Mouse (Mus musculus): Measurements from ENCODE around the gene Abr. TPM values are rescaled to one million over a fixed set of nuclear protein-coding genes. Genes with fewer than 3 reads are reported as not detected.

Abr gene
- total RNA-seq, 2 experiments from 2014 or later: 7.5 to 15.8 TPM

- ATAC-seq (replicated peaks; ENCODE audit: low FRiP score, poor library complexity, severe bottlenecking): no peak
Measured at GRCm38 (mm10) chr11:76571613-76571929, 50.5 kb downstream of the Abr start.

GRCm38 (mm10) chr11:76570741-76571612 lies 51.1 kb downstream of the Abr start:
- ATAC-seq (replicated peaks; ENCODE audit: low FRiP score, poor library complexity, severe bottlenecking): no peak

- ATAC-seq (replicated peaks; ENCODE audit: low FRiP score, poor library complexity, severe bottlenecking): no peak
Measured at GRCm38 (mm10) chr11:76570201-76570731, 51.8 kb downstream of the Abr start.

- ATAC-seq (replicated peaks; ENCODE audit: low FRiP score, poor library complexity, severe bottlenecking): no peak
Measured at GRCm38 (mm10) chr11:76569436-76569835, 52.7 kb downstream of the Abr start.

- no peak for ATAC-seq (replicated peaks; ENCODE audit: low FRiP score, poor library complexity, severe bottlenecking)
Measured at GRCm38 (mm10) chr11:76566081-76566480, 56.0 kb downstream of the Abr start.

GRCm38 (mm10) chr11:76562584-76562983 lies 59.5 kb downstream of the Abr start:
- ATAC-seq (replicated peaks; ENCODE audit: low FRiP score, poor library complexity, severe bottlenecking): no peak

GRCm38 (mm10) chr11:76562165-76562564 lies 59.9 kb downstream of the Abr start:
- ATAC-seq (replicated peaks; ENCODE audit: low FRiP score, poor library complexity, severe bottlenecking): no peak

GRCm38 (mm10) chr11:76557837-76558236 lies 64.3 kb downstream of the Abr start:
- no peak for ATAC-seq (replicated peaks; ENCODE audit: low FRiP score, poor library complexity, severe bottlenecking)

- no peak for ATAC-seq (replicated peaks; ENCODE audit: low FRiP score, poor library complexity, severe bottlenecking)
Measured at GRCm38 (mm10) chr11:76548153-76548721, 73.9 kb downstream of the Abr start.

GRCm38 (mm10) chr11:76547420-76547819 lies 74.7 kb downstream of the Abr start:
- no peak for ATAC-seq (replicated peaks; ENCODE audit: low FRiP score, poor library complexity, severe bottlenecking)

- no peak for ATAC-seq (replicated peaks; ENCODE audit: low FRiP score, poor library complexity, severe bottlenecking)
Measured at GRCm38 (mm10) chr11:76546431-76546830, 75.7 kb downstream of the Abr start.

GRCm38 (mm10) chr11:76543300-76543699 lies 78.8 kb downstream of the Abr start:
- no peak for ATAC-seq (replicated peaks; ENCODE audit: low FRiP score, poor library complexity, severe bottlenecking)

- ATAC-seq (replicated peaks; ENCODE audit: low FRiP score, poor library complexity, severe bottlenecking): no peak
Measured at GRCm38 (mm10) chr11:76540973-76541372, 81.1 kb downstream of the Abr start.

GRCm38 (mm10) chr11:76537401-76537800 lies 84.7 kb downstream of the Abr start:
- no peak for ATAC-seq (replicated peaks; ENCODE audit: low FRiP score, poor library complexity, severe bottlenecking)

GRCm38 (mm10) chr11:76536576-76537354 lies 85.3 kb downstream of the Abr start:
- ATAC-seq (replicated peaks; ENCODE audit: low FRiP score, poor library complexity, severe bottlenecking): no peak

GRCm38 (mm10) chr11:76532001-76532400 lies 90.1 kb downstream of the Abr start:
- ATAC-seq (replicated peaks; ENCODE audit: low FRiP score, poor library complexity, severe bottlenecking): no peak

- ATAC-seq (replicated peaks; ENCODE audit: low FRiP score, poor library complexity, severe bottlenecking): no peak
Measured at GRCm38 (mm10) chr11:76530966-76531678, 91.0 kb downstream of the Abr start.

GRCm38 (mm10) chr11:76530168-76530935 lies 91.8 kb downstream of the Abr start:
- ATAC-seq (replicated peaks; ENCODE audit: low FRiP score, poor library complexity, severe bottlenecking): no peak
